Mouse (Mus musculus) 3134 (cell line): ENCODE results near the gene Slc5a4a.

ENCODE experiments used
- DNase-seq: peaks from one replicate; pipeline ENCODE4 v3.0.0-alpha.2; 2011; ENCODE audit warnings: low spot score; ENCODE audit not compliant: insufficient read length; ENCODE audit errors: extremely low read depth

Gene Slc5a4a

DNA sequence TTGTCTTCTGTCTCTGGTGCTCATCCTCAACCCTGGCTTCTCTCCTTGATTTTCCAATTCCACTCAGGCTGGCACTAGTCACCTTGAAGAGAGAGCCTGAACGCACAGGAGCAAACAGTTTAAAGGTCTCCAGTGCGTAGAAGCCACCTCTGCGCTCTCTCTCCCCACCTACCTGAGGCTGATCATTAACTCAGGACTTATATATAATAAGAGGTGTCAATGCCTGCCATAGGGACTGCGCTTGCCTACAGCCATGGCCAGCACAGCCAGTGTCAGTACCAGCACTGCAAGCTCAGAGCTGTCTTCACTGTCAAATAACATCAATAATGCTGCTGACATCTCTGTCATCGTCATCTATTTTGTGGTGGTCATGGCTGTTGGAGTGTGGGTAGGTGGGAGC, at the start of gene Slc5a4a:
Slc5a4a (plus strand) TSS at position 174 of the 400 bp plus-strand sequence.
- no peak for DNase-seq

DNA sequence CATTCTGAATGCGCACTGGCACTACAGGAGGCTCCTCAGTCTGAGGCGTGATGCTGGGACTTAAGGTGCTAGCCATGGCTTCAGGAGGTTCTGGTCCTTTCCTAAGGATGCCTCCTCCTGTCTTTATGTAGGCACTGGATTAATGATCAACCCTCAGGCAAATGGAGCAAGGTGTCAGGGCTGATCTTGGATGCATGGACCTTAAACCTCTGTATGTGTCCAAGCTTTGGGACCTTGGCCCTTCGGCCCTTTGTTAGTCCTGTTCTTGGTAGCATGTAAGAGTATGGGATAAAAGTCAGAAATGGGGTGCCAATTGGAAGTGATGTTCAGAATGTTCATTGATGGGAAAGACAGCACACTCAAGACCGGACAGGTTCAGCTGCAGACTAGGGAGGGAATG, 36.4 kb upstream of the Slc5a4a start, which contains the start of gene Slc5a4b:
Slc5a4b (minus strand) TSS at position 101 of the 400 bp plus-strand sequence.
- no peak for DNase-seq

DNA sequence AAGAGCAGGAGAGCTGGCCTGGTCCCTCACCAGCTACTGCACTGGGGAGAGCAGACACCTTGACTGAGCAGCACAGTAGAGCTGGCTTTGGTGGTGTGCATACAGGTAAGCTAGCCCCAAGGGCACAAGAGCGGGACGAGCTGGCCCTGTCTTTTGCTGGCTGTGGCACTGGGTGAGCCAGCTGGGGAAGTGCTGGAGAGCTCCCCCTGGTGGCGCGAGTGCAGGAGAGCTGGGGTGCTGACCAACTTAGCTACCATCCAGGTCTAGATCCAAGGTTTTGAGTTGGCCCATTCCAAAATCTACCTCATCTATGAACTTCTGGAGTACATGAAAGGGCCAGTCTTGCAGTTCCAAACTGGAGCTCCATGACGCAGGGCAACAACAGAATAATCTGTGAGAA, 29.3 kb upstream of the Slc5a4a start:
- DNase-seq, result peak; percentile 29

DNA sequence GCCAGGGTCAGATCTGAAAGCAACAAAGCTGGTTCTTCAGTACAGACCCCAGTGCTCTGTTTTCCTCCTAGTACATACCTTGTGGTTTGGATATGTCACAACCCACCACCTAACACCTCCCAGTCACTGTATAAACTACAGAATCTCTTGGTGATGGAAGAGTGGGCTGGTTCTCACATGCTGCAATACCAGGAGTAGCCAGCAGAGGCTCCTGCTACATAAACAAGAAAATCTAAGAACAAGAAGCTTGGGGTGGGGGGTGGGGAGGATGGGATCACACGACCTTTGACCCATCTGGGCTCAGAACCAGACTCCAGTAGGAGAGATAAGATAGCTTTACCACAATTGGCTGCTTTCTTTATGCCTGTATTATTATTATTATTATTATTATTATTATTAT, 28.5 kb upstream of the Slc5a4a start:
- DNase-seq, result no peak

DNA sequence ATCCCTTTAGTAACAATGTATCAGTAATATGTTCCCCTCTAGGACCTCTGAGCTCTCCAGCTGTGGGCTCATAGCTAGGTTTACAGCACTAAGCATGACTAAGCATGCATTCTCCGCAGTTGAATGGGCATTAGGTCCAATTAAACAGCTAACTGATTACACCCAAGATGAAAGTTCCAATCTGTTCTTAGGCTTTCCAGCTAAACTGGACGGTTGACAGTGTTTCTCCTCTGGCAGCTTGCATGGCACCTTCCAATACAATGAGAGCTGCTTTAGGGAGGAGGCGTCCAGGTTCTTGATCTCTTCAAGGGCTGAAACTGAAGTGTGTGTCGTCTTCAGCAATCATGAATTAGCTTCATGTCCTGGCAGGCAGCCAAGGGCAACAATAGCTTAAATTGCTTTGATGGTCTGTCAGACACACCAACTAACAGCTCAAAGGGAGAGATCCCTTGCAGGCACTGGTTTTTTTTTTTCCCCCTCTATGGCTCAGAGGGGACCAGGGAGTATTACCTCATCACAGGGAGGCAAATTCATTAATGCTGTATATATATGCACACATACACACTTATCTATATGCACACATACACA, 27.0 kb upstream of the Slc5a4a start:
- no peak for DNase-seq

DNA sequence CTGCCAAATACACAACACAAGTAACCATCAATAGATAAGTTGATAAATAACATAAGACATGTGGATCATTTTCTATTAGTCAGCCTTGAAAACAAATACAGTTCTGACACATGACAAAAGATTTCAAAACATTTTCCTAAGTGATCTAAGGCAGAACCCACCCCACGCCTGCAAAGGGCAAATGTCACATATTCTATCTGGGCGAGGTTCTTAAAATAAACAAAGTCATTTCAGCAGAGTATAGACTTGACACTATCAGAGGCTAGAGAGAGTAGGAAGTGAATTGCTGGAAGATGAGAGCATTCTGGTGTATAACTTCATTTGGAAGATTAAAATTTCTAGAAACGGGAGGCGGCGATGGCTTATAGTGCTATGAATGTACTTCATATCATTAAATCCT, 25.8 kb upstream of the Slc5a4a start:
- no peak for DNase-seq

DNA sequence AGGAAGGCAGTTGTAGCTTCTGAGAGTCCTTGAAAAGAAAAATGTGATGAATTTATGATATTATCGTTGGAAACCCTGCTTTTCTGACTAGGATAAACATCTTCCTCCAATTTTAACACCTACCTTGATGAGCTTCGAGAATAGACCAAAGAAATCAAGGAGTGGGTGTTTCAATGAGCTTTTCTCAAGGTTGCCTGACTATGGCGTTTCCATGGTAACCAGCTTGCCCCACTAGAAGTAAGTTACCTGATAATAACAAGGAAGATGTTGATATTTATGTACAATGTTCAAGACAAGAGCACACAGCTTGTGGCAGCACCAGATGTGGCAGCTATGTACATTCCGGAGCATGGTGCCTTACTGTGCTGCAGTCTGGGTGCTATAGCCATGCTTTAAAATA, 14.7 kb upstream of the Slc5a4a start:
- no peak for DNase-seq

DNA sequence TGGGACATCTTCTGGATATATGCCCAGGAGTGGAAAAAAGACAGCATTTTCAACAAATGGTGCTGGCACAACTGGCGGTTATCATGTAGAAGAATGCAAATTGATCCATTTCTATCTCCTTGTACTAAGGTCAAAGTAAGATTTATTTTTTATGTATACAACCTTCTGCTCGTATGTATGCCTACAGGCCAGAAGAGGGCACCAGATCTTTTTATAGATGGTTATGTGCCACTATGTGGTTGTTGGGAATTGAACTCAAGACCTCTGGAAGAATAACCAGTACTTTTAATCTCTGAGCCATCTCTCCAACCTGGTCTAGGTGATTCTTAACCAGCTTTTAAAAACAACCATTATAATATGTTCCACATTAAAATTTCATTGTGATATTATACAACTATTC, 10.9 kb upstream of the Slc5a4a start:
- DNase-seq, result no peak

DNA sequence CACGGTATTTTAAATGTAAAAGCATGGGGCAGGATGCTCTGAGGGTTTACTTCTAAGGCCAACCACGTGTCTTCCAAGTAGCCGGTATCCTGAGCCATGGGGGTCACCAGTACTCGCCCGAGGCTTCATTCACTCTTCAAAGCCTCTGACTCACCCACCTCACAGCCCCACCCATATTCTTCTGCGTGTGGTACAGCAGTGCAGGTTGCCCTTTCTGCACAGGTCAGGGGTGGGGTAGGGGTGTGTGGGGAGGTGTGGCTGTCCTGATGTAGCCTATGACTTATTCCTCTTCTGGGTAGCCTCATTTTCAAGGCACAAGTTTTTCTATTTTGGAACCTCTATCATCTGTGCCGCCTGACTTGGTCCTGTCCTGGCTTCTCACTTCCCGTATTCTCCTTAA, 405 bp upstream of the Slc5a4a start:
- DNase-seq, result no peak

DNA sequence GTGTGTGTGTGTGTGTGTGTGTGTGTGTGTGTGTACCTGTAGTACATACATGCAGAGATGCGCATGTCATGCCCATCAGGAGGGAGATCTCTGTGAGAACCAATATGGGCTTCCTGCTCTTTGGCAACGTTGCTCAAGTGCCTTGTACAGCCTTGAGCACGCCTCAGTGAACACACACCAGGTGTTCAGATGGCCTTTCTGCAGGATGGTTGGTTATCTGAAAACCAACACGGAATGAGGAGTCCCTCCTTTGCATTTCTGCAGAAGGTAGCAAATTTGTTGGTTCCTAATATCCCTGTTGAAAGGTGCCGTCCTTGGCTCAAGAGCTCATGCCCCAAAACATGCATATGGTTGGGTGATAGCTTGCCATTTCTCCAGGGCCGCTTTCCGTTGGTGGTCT, 8.7 kb downstream of the Slc5a4a start:
- no peak for DNase-seq

DNA sequence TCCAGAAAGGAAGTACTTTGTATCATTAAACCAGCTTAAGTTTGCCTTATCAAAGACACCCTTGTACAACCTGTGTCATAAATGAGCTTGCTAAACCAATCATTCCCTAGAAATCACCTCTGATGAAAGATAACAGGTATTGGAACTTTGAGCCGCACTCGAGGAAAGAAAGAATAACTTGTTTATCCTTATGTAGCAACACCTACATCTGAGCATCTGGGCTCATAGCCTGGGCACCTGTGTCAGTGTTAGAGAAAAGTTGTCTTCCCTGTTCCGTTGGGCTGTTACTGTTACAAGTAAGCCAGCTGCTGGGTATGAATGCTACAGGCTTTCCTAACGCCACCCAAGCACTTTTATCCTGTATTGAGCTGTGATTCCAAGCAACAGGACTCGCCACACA, 10.3 kb downstream of the Slc5a4a start:
- no peak for DNase-seq

DNA sequence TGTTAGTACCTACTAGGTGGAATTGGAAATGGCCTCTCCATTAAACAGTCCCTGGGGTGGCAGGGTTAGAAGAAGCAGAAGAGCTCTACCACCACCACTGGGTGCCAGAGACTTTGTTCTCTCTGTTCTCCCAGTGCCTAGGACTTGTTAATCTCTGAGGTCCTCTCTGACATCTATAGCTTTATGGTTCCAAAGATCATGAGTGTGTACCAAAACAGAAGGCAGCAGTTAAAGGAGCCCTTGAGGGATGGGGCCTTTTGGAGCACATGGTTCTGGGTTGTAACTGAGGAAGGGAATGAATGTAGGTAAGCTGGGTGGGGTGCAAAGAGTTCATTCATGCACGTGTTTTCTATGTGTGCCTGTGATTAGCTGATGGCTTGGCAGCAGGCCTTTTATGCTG, 10.8 kb downstream of the Slc5a4a start:
- no peak for DNase-seq

DNA sequence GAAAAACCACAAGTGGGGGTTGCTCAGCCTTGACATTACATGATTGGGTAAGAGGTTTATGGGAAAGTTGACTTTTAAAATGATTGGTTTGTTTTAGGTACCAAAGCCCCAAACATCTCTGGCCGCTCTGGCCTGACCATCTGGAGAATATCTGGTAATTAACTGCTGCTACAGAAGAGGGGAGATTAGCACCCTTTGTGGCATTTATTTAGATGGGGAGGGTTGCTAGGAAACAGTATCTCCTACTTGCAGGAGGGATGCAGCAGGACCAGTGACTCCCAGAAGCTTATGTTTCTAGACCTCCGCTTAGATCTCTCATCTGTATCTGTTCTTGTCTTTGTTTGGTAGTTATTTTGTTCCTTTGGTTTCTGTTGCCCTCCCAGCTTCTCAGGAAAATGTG, 27.6 kb downstream of the Slc5a4a start:
- no peak for DNase-seq

DNA sequence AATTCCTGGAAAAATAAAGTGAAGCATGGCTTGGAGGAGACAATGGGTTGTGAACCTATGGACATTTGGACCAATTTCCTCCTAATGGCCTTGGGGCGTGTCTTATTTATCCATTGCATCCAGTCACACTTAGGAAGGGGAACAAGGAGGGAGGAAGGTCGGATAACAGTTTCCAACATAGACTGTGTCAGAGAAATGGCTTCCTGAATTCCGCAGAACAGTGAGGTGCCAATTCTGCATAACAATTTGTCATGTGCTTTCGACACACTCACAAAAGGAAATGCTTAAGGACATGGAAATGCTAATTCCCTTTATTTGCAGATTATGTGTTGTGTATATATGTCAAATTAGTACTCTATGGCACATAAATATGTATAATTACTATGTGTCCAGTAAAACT, 38.0 kb downstream of the Slc5a4a start:
- no peak for DNase-seq

DNA sequence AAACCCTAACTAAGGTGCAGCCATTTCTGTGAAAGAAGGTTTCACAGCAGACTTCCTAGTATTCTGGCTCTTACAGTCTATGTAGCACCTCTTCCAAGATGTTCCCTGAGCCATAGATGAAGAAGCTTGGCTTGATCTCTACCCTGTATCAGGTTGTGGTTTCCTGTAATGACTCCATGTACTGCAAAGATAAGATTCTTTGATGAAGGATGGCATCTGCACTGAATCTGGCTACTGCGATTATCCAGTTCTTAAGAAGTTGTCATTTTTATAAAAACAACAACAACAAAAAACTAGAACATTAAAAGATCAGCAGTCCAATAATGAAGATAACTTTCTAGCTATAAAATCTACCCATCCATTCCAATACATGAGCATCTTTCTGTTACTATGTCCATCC, 40.8 kb downstream of the Slc5a4a start:
- DNase-seq, result no peak

DNA sequence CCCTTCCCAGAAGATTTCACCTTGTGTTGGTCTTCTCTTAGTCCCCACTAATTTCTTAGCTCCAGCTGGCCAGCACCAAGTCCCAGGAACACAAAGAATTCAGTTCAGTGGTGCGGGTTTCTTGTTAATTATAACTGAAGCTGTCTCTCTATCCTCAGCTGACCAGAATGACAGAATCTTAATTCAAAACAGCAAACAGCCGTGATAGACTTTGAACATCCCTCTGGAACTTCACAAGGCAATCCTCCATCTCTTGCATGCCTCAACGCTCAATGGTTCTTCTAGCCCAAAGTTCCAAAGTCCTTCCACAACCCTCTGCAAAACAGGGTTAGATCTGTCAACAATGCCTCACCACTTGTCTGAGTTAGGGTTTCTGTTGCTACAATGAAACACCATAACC, 54.2 kb downstream of the Slc5a4a start:
- no peak for DNase-seq

DNA sequence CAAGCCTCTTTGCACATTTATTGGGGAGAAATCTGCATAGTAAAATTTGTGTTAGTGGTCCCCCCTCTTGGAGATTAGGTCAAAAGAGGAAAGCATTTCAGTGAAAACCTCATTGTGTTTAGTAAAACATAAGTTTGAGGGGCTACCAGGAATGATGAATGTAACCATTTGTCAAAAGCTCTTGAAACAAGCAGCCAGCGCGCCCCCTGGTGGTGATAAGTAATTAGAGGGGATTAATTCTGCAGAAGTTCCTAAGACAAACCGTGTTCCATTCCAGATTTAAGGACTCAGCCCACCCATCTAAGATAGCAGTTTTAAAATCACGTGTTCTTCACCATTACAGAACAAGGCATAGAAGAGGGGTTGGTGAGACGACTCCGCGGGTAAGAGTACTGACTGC, 54.7 kb downstream of the Slc5a4a start:
- DNase-seq, result no peak

DNA sequence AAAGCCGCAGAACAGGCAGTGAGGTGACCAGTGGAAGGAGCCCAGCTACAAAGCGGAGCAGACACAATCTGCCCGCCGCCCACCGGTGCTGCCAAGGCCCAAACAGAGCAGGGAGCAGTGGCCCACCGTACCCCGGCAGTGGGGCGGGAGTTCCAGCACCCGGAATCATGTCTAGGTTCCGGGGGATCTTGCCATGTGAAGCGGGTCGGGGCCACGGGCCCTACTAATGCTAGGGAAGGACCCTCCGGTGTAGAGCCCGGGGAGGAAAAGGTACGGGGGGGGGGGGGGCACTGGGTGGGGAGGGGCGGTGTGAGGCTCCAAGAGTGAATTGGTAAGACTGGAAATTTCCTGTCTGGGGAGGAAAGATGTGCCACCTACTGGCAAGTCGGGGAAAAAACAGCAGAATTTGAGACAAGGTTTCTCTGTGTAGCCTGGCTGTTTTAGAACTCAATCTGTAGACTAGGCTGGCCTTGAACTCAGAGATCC, 56.6 kb downstream of the Slc5a4a start:
- DNase-seq, result no peak

DNA sequence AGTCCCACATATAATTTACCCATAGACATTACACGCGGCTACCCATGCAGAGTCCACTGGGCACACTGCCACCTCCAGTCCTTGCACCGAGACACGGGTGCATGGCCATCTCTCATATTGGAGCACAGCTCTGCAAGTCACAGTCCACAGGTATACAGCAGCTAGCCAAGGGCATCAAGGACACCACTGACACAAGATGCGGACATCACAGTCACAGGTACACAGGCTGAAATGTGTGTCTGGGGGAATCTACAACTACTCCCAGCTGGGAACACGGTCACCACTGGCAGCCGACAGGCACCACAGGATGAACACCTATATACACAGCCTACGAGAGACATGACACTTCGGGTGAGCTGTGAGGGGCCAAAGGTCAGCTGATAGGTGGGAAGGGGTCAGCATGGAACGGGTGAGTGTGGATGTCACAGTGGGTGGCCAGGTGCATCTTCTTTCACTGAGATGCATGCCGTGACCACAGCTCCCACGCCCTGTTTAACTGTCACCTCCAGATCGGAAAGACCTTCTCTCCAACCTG, 60.1 kb downstream of the Slc5a4a start:
- no peak for DNase-seq

DNA sequence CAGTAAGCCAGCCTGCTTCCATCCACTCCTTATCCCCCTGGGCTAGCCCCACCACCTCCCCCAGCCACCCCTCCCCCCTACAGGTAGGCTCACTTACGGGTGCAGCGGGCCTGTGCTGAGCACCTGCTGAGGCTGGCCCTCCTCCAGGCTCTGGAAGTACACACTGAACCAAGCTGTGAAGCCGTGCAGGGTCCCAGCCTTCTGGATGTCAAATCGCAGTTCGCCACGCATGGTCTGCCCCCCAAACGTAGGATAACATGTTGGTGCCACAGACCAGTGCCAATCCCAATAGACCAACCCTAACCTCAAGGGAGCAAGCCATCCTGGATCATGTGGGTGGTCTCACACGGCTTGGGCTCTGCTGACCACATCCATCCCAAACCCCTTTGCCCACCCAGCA, 62.0 kb downstream of the Slc5a4a start:
- DNase-seq, result no peak

DNA sequence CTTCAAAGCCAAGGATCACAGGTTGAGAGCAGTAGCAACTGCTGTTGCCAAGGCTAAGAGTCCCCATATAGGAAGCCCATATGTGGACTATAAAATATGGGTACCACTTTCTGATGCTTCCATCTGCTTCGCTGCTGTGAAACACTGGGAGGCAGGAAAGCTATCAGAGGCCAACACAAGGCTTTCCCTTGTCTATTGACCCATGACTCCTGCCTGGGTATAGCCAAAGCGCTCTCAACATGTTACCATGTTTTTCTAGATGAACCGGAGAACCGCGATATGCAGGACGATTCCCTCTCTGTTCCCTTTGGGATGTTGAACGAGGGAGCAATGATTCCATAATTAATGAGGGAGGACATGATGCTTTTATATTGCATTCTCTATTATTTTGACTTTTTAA, 63.6 kb downstream of the Slc5a4a start:
- DNase-seq, result no peak

DNA sequence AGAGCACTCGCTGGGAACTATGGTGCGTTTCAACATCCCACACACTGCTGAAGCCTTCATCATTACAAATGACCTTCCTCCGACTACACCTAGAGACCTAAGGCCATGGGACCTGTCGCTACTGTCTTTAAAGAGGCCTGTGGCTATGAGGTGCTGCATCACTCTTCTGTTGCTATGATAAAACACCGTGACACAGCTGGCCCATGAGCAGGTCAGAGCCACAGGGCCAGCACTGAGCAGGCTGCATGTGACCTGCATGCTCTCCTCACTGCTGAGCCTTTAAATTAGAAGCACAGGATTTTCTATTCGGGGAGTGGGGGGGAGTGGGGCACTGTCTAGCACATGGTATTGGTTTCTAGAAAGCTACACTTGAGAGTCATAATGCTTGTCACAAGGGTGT, 64.9 kb downstream of the Slc5a4a start:
- DNase-seq, result no peak

DNA sequence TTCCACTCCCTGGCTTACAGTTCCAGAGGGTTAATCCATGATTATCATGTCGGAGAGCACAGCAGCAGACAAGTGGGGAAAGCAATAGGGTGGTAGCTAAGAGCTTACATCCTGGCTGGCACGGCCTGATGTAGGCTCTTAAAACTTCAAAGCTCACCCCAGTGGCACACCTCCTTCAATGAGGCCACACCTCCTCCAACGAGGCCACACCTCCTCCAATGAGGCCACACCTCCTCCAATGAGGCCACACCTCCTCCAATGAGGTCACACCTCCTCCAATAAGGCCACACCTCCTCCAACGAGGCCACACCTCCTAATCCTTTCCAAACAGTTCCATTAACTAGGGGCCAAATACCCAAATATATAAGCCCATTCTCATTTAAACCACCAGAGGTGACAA, 66.9 kb downstream of the Slc5a4a start:
- no peak for DNase-seq
